Mouse (Mus musculus): ENCODE results near the gene Ptbp1.
"Not testable (repeated sequence)": the region's sequence is repeated elsewhere in the genome, so short reads cannot be mapped to it uniquely, and the experiment has no call there.

The Ptbp1 gene

GRCm38 (mm10) chr10:79886054-79886453, 31.8 kb downstream of the Ptbp1 start, which contains the start of gene Elane:
Gene Elane, plus strand, starts transcription at chr10:79886247.
- Histone ChIP-seq H3K4me1 (replicated peaks; ENCODE audit: low read depth, low read length) (peaks cover 47% of the 10 kb centered on the region), H3K4me3 (replicated peaks; ENCODE audit: low read length) (no peak within 1 kb of the TSS), H3K9me3 (ENCODE audit: low read length) (no peaks in the 10 kb centered on the region), H3K36me3 (ENCODE audit: insufficient read depth, low read length) (no peaks in the 10 kb centered on the region), H3K27me3 (ENCODE audit: insufficient read depth, low read length) (peaks cover 45% of the 10 kb centered on the region)
- no peak for TF ChIP-seq CTCF (conservative IDR thresholded peaks at IDR 0.05; ENCODE audit: low read length)
- TF ChIP-seq POU5F1 (IDR thresholded peaks at IDR 0.05; ENCODE audit: borderline replicate concordance, low read length): no peak
- TF ChIP-seq NANOG (IDR thresholded peaks at IDR 0.05; ENCODE audit: borderline replicate concordance, low read length): no peak

- Histone ChIP-seq H3K36me3 (ENCODE audit: insufficient read depth, low read length) (no peaks in the 10 kb centered on the region), H3K27me3 (ENCODE audit: insufficient read depth, low read length) (peaks cover 40% of the 10 kb centered on the region), H3K4me3 (replicated peaks; ENCODE audit: low read length) (no peak overlapping the region), H3K4me1 (replicated peaks; ENCODE audit: low read depth, low read length) (peaks cover 42% of the 10 kb centered on the region), H3K9me3 (ENCODE audit: low read length) (no peaks in the 10 kb centered on the region)
- TF ChIP-seq NANOG (IDR thresholded peaks at IDR 0.05; ENCODE audit: borderline replicate concordance, low read length): no peak
- TF ChIP-seq POU5F1 (IDR thresholded peaks at IDR 0.05; ENCODE audit: borderline replicate concordance, low read length): no peak
- no peak for TF ChIP-seq CTCF (conservative IDR thresholded peaks at IDR 0.05; ENCODE audit: low read length)
Measured at GRCm38 (mm10) chr10:79886611-79887010, 32.4 kb downstream of the Ptbp1 start.

GRCm38 (mm10) chr10:79889386-79889785, 35.2 kb downstream of the Ptbp1 start:
- H3K36me3 ChIP-seq (ENCODE audit: insufficient read depth, low read length): peaks cover 4% of the 10 kb centered on the region; the same call in 1 of the 2 replicates
- H3K4me1 ChIP-seq (replicated peaks; ENCODE audit: low read depth, low read length): peaks cover 30% of the 10 kb centered on the region
- H3K9me3 ChIP-seq (ENCODE audit: low read length): no peaks in the 10 kb centered on the region
- peaks cover 20% of the 10 kb centered on the region for H3K27me3 ChIP-seq (ENCODE audit: insufficient read depth, low read length)
- H3K4me3 ChIP-seq (replicated peaks; ENCODE audit: low read length): no peak overlapping the region
- TF ChIP-seq CTCF (conservative IDR thresholded peaks at IDR 0.05; ENCODE audit: low read length) (no peak), NANOG (IDR thresholded peaks at IDR 0.05; ENCODE audit: borderline replicate concordance, low read length) (no peak), POU5F1 (IDR thresholded peaks at IDR 0.05; ENCODE audit: borderline replicate concordance, low read length) (no peak)

GRCm38 (mm10) chr10:79890670-79891069, 36.4 kb downstream of the Ptbp1 start, which contains the start of gene Cfd:
Gene Cfd, plus strand, starts transcription at chr10:79890853.
- H3K4me1 ChIP-seq (replicated peaks; ENCODE audit: low read depth, low read length): peaks cover 36% of the 10 kb centered on the region
- H3K9me3 ChIP-seq (ENCODE audit: low read length): no peaks in the 10 kb centered on the region
- peaks cover 20% of the 10 kb centered on the region for H3K27me3 ChIP-seq (ENCODE audit: insufficient read depth, low read length)
- no peak within 1 kb of the TSS for H3K4me3 ChIP-seq (replicated peaks; ENCODE audit: low read length)
- TF ChIP-seq NANOG (IDR thresholded peaks at IDR 0.05; ENCODE audit: borderline replicate concordance, low read length) (no peak), POU5F1 (IDR thresholded peaks at IDR 0.05; ENCODE audit: borderline replicate concordance, low read length) (no peak), CTCF (conservative IDR thresholded peaks at IDR 0.05; ENCODE audit: low read length) (no peak)
- H3K36me3 ChIP-seq (ENCODE audit: insufficient read depth, low read length): peaks cover 14% of the 10 kb centered on the region

GRCm38 (mm10) chr10:79892451-79893118, 38.4 kb downstream of the Ptbp1 start:
- peaks cover 48% of the 10 kb centered on the region for H3K4me1 ChIP-seq (replicated peaks; ENCODE audit: low read depth, low read length)
- H3K4me3 ChIP-seq (replicated peaks; ENCODE audit: low read length); H3K9me3 ChIP-seq (ENCODE audit: low read length): not testable (repeated sequence)
- peaks cover 28% of the 10 kb centered on the region for H3K36me3 ChIP-seq (ENCODE audit: insufficient read depth, low read length)
- H3K27me3 ChIP-seq (ENCODE audit: insufficient read depth, low read length): peaks cover 19% of the 10 kb centered on the region
- TF ChIP-seq CTCF (conservative IDR thresholded peaks at IDR 0.05; ENCODE audit: low read length): peak; percentile 69

GRCm38 (mm10) chr10:79896306-79896705, 42.1 kb downstream of the Ptbp1 start:
- H3K27me3 ChIP-seq (ENCODE audit: insufficient read depth, low read length): no peaks in the 10 kb centered on the region
- no peaks in the 10 kb centered on the region for H3K9me3 ChIP-seq (ENCODE audit: low read length)
- no peak overlapping the region for H3K4me3 ChIP-seq (replicated peaks; ENCODE audit: low read length)
- H3K36me3 ChIP-seq (ENCODE audit: insufficient read depth, low read length): peaks cover 45% of the 10 kb centered on the region
- TF ChIP-seq POU5F1 (IDR thresholded peaks at IDR 0.05; ENCODE audit: borderline replicate concordance, low read length): no peak
- H3K4me1 ChIP-seq (replicated peaks; ENCODE audit: low read depth, low read length): peaks cover 62% of the 10 kb centered on the region

GRCm38 (mm10) chr10:79896814-79897213, 42.6 kb downstream of the Ptbp1 start:
- TF ChIP-seq POU5F1 (IDR thresholded peaks at IDR 0.05; ENCODE audit: borderline replicate concordance, low read length) (no peak), NANOG (IDR thresholded peaks at IDR 0.05; ENCODE audit: borderline replicate concordance, low read length) (no peak), CTCF (conservative IDR thresholded peaks at IDR 0.05; ENCODE audit: low read length) (no peak)
- Histone ChIP-seq H3K4me1 (replicated peaks; ENCODE audit: low read depth, low read length) (peaks cover 66% of the 10 kb centered on the region), H3K36me3 (ENCODE audit: insufficient read depth, low read length) (peaks cover 50% of the 10 kb centered on the region)

GRCm38 (mm10) chr10:79897316-79898245, 43.4 kb downstream of the Ptbp1 start:
- Histone ChIP-seq H3K27me3 (ENCODE audit: insufficient read depth, low read length) (no peaks in the 10 kb centered on the region), H3K4me1 (replicated peaks; ENCODE audit: low read depth, low read length) (peaks cover 66% of the 10 kb centered on the region), H3K36me3 (ENCODE audit: insufficient read depth, low read length) (peaks cover 57% of the 10 kb centered on the region), H3K9me3 (ENCODE audit: low read length) (no peaks in the 10 kb centered on the region), H3K4me3 (replicated peaks; ENCODE audit: low read length) (no peak overlapping the region)
- TF ChIP-seq POU5F1 (IDR thresholded peaks at IDR 0.05; ENCODE audit: borderline replicate concordance, low read length): no peak
- TF ChIP-seq NANOG (IDR thresholded peaks at IDR 0.05; ENCODE audit: borderline replicate concordance, low read length): no peak
- no peak for TF ChIP-seq CTCF (conservative IDR thresholded peaks at IDR 0.05; ENCODE audit: low read length)

More at GRCm38 (mm10) chr10:79896814-79897213, 42.6 kb downstream of the Ptbp1 start:
- H3K27me3 ChIP-seq (ENCODE audit: insufficient read depth, low read length): no peaks in the 10 kb centered on the region
- no peaks in the 10 kb centered on the region for H3K9me3 ChIP-seq (ENCODE audit: low read length)
- H3K4me3 ChIP-seq (replicated peaks; ENCODE audit: low read length): no peak overlapping the region
